Mouse (Mus musculus) bone marrow, adult 2 months (tissue): ENCODE results near the gene Tm6sf2.

ENCODE experiments used
- CTCF ChIP-seq: fragments of 200-500 bp; IDR thresholded peaks from 2 replicates; pipeline ENCODE4 v1.5.1; 2011; ENCODE audit warnings: low read length, control low read depth; ENCODE audit not compliant: control insufficient read depth, insufficient read depth
- POLR2A ChIP-seq: fragments of 200-500 bp; IDR thresholded peaks from 2 replicates; pipeline ENCODE4 v1.6.1; 2011; ENCODE audit warnings: low read depth, mild to moderate bottlenecking, control low read depth, low read length, borderline replicate concordance; ENCODE audit not compliant: control insufficient read depth

DNA sequence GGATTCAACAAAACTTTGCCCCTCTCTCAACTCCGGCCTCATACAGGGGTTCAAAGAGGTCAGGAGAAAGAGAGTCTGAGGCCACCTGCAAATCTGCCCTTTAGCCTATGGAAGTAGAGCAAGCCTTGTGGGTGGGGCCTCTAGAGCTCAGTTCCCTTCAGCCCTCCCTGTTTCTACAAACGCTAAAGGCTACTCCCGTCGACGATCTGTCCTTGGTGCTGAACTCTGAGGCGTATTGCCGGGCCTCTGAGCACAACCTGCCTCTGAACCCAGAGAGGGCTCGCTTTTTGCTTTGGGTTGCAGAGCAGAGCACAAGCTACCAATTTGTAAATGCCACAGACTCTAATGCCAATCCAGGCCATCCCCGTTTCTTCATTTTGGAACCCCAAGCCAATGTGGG is 44.9 kb downstream of the Tm6sf2 start:
- TF ChIP-seq CTCF (no peak), POLR2A (no peak)
